Mouse (Mus musculus): ENCODE data around the gene Cox5b.

- TF ChIP-seq CTCF (IDR thresholded peaks at IDR 0.05; ENCODE audit: control insufficient read depth, insufficient read depth, insufficient replicate concordance, low read depth, low read length) (0 out of 2 replicates have a peak, but pooled peaks have one; percentile 1), POLR2A (IDR thresholded peaks at IDR 0.05; ENCODE audit: control insufficient read depth, low read depth, low read length) (no peak)
Measured at GRCm38 (mm10) chr1:36709055-36709853, 18.0 kb downstream of the Cox5b start.

Data from testis, adult 2 months (tissue).